Mouse (Mus musculus) embryonic facial prominence, embryonic 14.5 days (tissue): ENCODE data around the gene Ddx46. TPM values are rescaled to one million over a fixed set of nuclear protein-coding genes. Genes with fewer than 3 reads are reported as not detected.

Experiments
- ATAC-seq: fragments of 200-750 bp; cut with Nextera tagmentation; 2 replicates; pipeline ENCODE4 v1.8.0; 2017; ENCODE audit warnings: low read depth, moderate number of reproducible peaks, moderate TSS enrichment
- DNase-seq: peaks from one replicate; pipeline ENCODE4 v3.0.0-alpha.2; 2015; ENCODE audit warnings: low spot score
- H3K27ac ChIP-seq: fragments of 300-500 bp; sonication (generic); replicated peaks from 2 replicates; pipeline ENCODE4 v1.5.1; 2014; ENCODE audit warnings: low read depth, mild to moderate bottlenecking, low read length, moderate library complexity
- H3K27me3 ChIP-seq: fragments of 300-500 bp; sonication (generic); replicated peaks from 2 replicates; pipeline ENCODE4 v1.6.1; 2014; ENCODE audit warnings: low read length; ENCODE audit not compliant: control insufficient read depth, insufficient read depth
- H3K36me3 ChIP-seq: fragments of 300-500 bp; sonication (generic); 2 replicates; pipeline ENCODE4 v1.6.1; 2014; ENCODE audit warnings: low read length, mixed read lengths; ENCODE audit not compliant: control insufficient read depth, insufficient read depth
- H3K4me1 ChIP-seq: fragments of 300-500 bp; sonication (generic); 2 replicates; pipeline ENCODE4 v1.6.1; 2014; ENCODE audit warnings: antibody characterized with exemption, low read length; ENCODE audit not compliant: control insufficient read depth, insufficient read depth
- H3K4me2 ChIP-seq: fragments of 300-500 bp; sonication (generic); 2 replicates; pipeline ENCODE4 v1.6.1; 2014; ENCODE audit warnings: low read depth, mild to moderate bottlenecking, low read length, moderate library complexity, mixed read lengths
- H3K4me3 ChIP-seq: fragments of 300-500 bp; sonication (generic); 2 replicates; pipeline ENCODE4 v1.5.1; 2014; ENCODE audit warnings: low read depth, mild to moderate bottlenecking, low read length
- H3K9ac ChIP-seq: fragments of 300-500 bp; sonication (generic); 2 replicates; pipeline ENCODE4 v1.6.1; 2014; ENCODE audit warnings: low read depth, mild to moderate bottlenecking, low read length, moderate library complexity, mixed read lengths
- H3K9me3 ChIP-seq: fragments of 300-500 bp; sonication (generic); 2 replicates; pipeline ENCODE4 v1.6.1; 2016; ENCODE audit warnings: low read length; ENCODE audit not compliant: control insufficient read depth
- WGBS: fragments of 180-500 bp; shearing (Covaris S2); extraction: QIAGEN DNeasy Blood & Tissue Kit; methylation state at CpG from one replicate; pipeline ENCODE4 v1.1.7; 2014; 5-methylcytosine and 5-hydroxymethylcytosine counted together
- polyA plus RNA-seq: library from polyadenylated mRNA; unstranded; fragments of >200 nt; fragmentation: Nextera tagmentation; extraction: Ambion mirVana; gene quantifications from 2 replicates; pipeline ENCODE4 v1.2.1, GENCODE M21; 2014

Gene Ddx46
- polyA plus RNA-seq, 1 experiment from 2014 or later, result 32.0 TPM

DNA sequence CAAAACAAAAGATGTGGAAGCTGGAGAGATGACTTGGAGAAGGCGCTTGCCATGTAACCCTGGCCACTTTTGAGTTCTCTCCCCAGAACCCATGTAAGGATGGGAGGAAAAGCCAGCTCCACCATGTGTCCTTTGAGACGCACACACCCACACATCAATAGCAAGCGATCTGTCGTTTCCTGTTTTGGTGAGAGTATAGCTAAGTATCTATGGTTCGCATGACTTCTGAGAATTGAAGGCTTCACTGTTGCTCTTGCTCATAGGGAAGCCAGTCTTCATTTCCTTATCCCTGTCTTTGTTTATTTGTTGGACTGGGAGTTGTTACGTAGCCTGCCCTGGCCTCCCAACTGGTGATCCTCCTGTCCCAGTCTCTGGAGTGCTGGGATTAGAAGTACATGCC, 37.9 kb downstream of the Ddx46 start:
- Histone ChIP-seq H3K4me1 (no peaks in the 10 kb centered on the region), H3K36me3 (peaks cover 93% of the 10 kb centered on the region), H3K27me3 (no peaks in the 10 kb centered on the region), H3K9me3 (0 out of 2 replicates have a peak, but pooled peaks cover 8% of the 10 kb centered on the region), H3K9ac (no peak overlapping the region), H3K4me3 (no peak overlapping the region), H3K4me2 (no peak overlapping the region), H3K27ac (no peak overlapping the region)
- ATAC-seq (no peak), DNase-seq (no peak)
- WGBS, result 91% methylated on average over 6 of the region's 6 CpGs

DNA sequence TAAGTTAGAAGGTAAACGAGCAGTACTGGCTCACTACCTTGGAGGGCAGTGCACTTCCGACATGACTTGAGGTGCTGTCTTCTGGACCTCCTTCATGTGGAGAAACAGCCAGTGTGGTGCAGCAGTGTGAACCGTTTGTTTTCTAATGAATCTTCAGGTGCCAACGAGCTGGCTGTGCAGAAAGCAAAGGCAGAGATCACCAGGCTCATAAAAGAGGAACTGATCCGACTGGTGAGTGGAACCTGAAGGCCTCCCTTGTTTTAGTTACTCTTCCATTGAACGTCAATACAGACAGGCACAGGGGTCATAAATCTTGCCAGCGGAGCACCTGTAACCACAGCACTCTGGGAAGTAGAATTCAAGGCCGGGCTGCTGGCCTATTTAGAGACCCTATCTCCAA, 42.5 kb downstream of the Ddx46 start:
- 91% methylated on average over 8 of the region's 8 CpGs for WGBS
- peaks cover 86% of the 10 kb centered on the region for H3K36me3 ChIP-seq
- no peaks in the 10 kb centered on the region for H3K4me1 ChIP-seq
- no peaks in the 10 kb centered on the region for H3K27me3 ChIP-seq
- H3K4me3 ChIP-seq, result no peak overlapping the region
- H3K4me2 ChIP-seq, result no peak overlapping the region
- DNase-seq (no peak), ATAC-seq (no peak)
- no peak overlapping the region for H3K27ac ChIP-seq
- no peak overlapping the region for H3K9ac ChIP-seq
- no peaks in the 10 kb centered on the region for H3K9me3 ChIP-seq

DNA sequence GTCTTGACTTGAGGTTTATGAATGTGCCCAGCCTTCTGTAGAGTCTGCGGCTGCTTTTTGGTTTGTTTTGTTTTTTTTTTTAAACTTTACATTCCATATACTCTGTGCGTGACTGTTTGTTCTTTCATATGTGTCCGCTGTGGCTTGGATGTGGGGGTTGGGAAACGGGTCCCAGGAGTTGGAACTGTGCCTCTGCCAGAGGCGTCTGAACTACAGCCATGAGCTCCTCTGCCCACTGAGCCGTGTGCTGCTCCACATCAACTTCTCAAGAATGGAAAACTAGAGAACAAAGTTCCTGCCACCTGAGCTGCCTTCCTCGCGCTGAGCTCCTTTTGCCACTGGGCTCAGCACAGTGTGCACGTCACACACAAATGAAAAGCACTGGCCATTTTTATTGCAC, 47.4 kb downstream of the Ddx46 start:
- H3K4me3 ChIP-seq, result no peak overlapping the region
- H3K27me3 ChIP-seq, result no peaks in the 10 kb centered on the region
- H3K4me2 ChIP-seq, result no peak overlapping the region
- H3K9ac ChIP-seq, result no peak overlapping the region
- no peaks in the 10 kb centered on the region for H3K4me1 ChIP-seq
- 75% methylated on average over 9 of the region's 9 CpGs for WGBS
- ATAC-seq (no peak), DNase-seq (no peak)
- no peak overlapping the region for H3K27ac ChIP-seq
- H3K9me3 ChIP-seq, result no peaks in the 10 kb centered on the region
- peaks cover 42% of the 10 kb centered on the region for H3K36me3 ChIP-seq

DNA sequence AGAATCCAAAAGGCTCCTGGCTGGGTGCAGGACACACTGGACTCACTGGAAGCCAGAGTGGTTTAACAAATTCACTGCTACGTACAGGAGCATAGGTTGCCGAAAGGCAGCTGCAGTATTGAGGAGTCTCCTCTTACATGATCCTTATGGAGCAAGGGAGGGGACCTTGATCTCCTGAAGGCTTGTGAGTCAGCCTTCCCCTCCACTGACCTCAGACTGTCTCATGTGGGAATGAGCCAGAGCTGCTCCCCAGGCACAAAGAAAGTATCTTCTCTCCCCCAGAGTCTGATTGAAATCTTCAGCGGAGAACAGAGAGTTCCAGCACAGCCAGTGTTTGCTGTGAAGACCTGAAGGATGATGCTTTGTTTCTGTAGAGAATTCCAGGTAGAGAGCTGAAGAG, 48.8 kb downstream of the Ddx46 start:
- WGBS, result 91% methylated on average over 3 of the region's 3 CpGs
- Histone ChIP-seq H3K4me3 (no peak overlapping the region), H3K27me3 (no peaks in the 10 kb centered on the region), H3K4me2 (no peak overlapping the region), H3K27ac (no peak overlapping the region), H3K9me3 (no peaks in the 10 kb centered on the region), H3K36me3 (peaks cover 29% of the 10 kb centered on the region; the same call in 1 of the 2 replicates), H3K9ac (no peak overlapping the region), H3K4me1 (no peaks in the 10 kb centered on the region)
- ATAC-seq (no peak), DNase-seq (no peak)

DNA sequence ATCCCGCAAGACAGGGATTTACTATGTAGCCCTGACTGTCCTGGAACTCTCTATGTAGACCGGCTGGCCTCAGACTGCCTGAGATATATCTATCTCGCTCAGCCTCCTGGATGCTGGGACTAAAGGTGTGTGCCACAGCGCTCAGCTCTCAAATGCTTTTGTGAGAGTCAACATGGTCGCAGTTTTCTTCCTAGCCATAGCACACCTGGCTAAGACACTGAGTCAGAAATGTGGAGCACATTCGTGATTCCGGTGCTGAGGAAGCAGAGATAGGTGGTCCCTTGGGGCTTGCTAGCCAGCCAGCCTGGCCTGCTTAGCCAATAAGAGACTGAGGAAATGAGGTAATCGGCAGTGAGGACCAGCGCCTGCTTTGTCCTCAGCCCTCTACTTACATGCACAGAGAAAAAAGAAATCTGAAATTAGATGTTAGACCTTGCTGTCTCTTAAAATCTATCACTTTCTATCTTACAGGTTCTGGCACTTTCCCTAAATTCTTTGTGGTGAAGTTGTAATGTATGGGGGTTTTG, 51.3 kb downstream of the Ddx46 start:
- 52% methylated on average over 9 of the region's 9 CpGs for WGBS
- no peaks in the 10 kb centered on the region for H3K4me1 ChIP-seq
- H3K9me3 ChIP-seq, result no peaks in the 10 kb centered on the region
- no peak overlapping the region for H3K27ac ChIP-seq
- peaks cover 4% of the 10 kb centered on the region; the same call in 1 of the 2 replicates for H3K36me3 ChIP-seq
- H3K4me3 ChIP-seq, result no peak overlapping the region
- no peaks in the 10 kb centered on the region for H3K27me3 ChIP-seq
- DNase-seq (peak; percentile 43), ATAC-seq (no peak; the same call in 1 of the 2 replicates)
- H3K9ac ChIP-seq, result no peak overlapping the region
- no peak overlapping the region for H3K4me2 ChIP-seq

DNA sequence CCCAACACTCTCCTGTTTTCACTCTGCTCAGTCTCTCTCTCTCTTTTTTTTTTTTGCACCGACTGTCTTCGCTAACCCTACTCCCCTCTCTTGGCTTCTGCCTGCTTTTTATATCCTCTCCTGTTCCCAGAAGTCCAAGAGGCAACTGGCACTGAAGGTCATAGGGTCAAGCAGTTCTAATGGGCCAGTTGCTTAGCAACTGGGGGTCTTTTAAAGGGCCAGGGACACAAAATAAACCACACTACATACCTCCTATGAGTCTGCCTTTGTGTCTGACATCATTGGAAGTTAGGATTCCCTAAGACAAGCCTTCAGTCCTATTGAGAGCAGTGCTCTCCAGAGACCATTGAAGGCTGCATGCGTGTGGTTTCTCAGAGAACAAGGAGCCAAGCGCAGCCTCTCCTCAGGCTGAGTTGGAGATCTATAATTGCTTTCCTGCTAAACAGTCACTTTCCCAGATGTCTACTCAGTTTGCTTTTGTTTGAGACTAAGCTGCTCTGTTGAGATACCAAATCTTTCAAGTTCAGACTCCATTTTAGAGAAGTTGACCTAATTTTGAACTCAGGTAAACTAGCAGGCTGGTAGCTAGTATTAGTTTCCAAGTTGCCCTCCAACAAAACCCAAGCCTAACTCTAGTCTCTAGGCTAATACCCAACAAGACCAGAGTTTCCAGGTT, 53.2 kb downstream of the Ddx46 start:
- H3K9ac ChIP-seq, result no peak overlapping the region
- DNase-seq (no peak), ATAC-seq (no peak)
- WGBS, result 30% methylated on average over 4 of the region's 4 CpGs
- H3K4me3 ChIP-seq, result no peak overlapping the region
- H3K27ac ChIP-seq, result no peak overlapping the region
- no peaks in the 10 kb centered on the region for H3K9me3 ChIP-seq
- H3K4me1 ChIP-seq, result no peaks in the 10 kb centered on the region
- no peaks in the 10 kb centered on the region for H3K27me3 ChIP-seq
- H3K36me3 ChIP-seq, result no peaks in the 10 kb centered on the region
- no peak overlapping the region for H3K4me2 ChIP-seq

DNA sequence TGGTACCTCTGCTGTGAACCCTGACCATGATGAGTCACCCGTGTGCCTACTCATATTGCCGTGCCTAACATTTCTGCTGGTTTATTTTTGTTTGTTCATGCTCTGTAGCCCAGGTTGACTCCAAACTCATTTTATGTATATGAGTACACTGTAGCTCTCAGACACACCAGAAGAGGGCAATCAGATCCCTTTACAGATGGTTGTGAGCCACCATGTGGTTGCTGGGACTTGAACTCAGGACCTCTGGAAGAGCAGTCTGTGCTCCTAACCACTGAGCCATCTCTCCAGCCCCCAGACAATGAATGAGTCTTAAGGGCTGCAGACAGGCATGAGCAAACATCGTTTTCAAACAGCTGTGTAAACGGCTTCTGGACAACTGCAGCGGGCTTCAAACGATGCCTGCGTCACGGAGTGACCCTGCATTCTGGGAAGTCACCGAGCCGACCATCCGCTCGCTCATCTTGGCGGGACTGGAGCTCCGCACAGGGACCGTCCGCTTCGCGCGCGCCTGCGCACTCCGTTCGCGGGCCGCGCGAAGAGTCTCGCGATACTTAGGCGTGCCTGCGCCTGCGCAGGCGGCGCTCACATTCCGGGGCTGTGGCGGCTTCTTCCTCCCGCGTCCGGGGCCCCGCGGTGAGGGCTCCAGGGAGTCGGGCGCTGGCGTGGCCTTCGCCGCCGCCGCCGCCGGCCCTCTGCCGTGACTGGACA, 57.9 kb downstream of the Ddx46 start, which contains the start of gene B230219D22Rik:
Gene B230219D22Rik, plus strand, starts transcription at position 590 of the 708 bp plus-strand sequence.
- DNase-seq (peak; percentile 95), ATAC-seq (peak; percentile 98)
- H3K4me3 ChIP-seq, result peak within 1 kb of the TSS; percentile 100
- 2% methylated on average over 30 of the region's 51 CpGs for WGBS
- no peaks in the 10 kb centered on the region for H3K9me3 ChIP-seq
- H3K4me1 ChIP-seq, result peaks cover 15% of the 10 kb centered on the region
- no peaks in the 10 kb centered on the region for H3K27me3 ChIP-seq
- H3K27ac ChIP-seq, result peak within 1 kb of the TSS; percentile 98
- peak within 1 kb of the TSS; percentile 100 for H3K9ac ChIP-seq
- H3K36me3 ChIP-seq, result no peaks in the 10 kb centered on the region
- H3K4me2 ChIP-seq, result peak within 1 kb of the TSS; percentile 81

DNA sequence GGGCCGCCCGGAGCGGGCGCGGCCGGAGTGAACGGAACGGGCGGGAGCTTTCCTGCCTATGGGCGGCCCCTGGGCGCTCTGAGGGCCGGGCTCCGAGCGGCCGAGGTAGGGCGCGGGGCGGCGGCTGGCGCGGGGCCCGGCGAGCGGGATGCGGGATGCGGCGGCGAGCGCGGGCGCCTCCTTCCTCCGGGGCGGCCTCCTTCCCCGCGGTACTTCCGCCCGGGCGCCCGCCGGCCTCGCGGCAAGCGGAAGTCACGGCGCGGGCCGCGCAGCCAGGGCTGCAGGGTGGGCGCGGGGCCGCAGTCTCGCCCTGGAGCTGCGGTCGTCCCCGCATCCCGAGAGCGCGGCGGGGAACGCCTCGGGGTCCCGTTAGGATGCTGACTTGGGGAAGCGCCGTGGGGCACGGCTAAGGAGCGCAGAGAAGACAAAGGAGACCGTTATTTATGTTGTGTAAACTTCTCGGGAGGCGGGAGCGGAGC, 58.5 kb downstream of the Ddx46 start:
- WGBS, result 0% methylated on average over 27 of the region's 70 CpGs
- ATAC-seq, result peak; percentile 60
- Histone ChIP-seq H3K4me2 (peak overlapping the region; percentile 81), H3K9ac (peak overlapping the region; percentile 100), H3K27ac (peak overlapping the region; percentile 98), H3K4me1 (peaks cover 15% of the 10 kb centered on the region), H3K4me3 (peak overlapping the region; percentile 100), H3K27me3 (no peaks in the 10 kb centered on the region), H3K36me3 (peaks cover 1% of the 10 kb centered on the region; the same call in 1 of the 2 replicates), H3K9me3 (no peaks in the 10 kb centered on the region)
- peak; percentile 26 for DNase-seq
